Mouse (Mus musculus) splenic B cell, adult 2 months (primary cell): ENCODE data around the gene Hephl1.

Experiments used
- DNase-seq: peaks from one replicate; pipeline ENCODE4 v3.0.0-alpha.2; 2011; ENCODE audit warnings: low read depth, low spot score
- H3K27me3 ChIP-seq: 2 replicates; pipeline ENCODE4 v1.6.1; 2012; ENCODE audit warnings: mild to moderate bottlenecking, low read length, moderate library complexity, mixed read lengths; ENCODE audit not compliant: control insufficient read depth, poor library complexity, insufficient read depth, severe bottlenecking
- H3K36me3 ChIP-seq: 2 replicates; pipeline ENCODE4 v1.6.1; 2012; ENCODE audit warnings: mild to moderate bottlenecking, low read length, moderate library complexity, mixed read lengths; ENCODE audit not compliant: control insufficient read depth, poor library complexity, insufficient read depth, severe bottlenecking

The Hephl1 gene

GRCm38 (mm10) chr9:15036807-15037206 is 75.1 kb downstream of the Hephl1 start:
- no peaks in the 10 kb centered on the region for H3K27me3 ChIP-seq
- H3K36me3 ChIP-seq, result no peaks in the 10 kb centered on the region; the same call in 1 of the 2 replicates
- DNase-seq, result no peak

GRCm38 (mm10) chr9:15036405-15036804 is 75.5 kb downstream of the Hephl1 start:
- DNase-seq, result no peak
- Histone ChIP-seq H3K27me3 (no peaks in the 10 kb centered on the region), H3K36me3 (no peaks in the 10 kb centered on the region; the same call in 1 of the 2 replicates)

DNA sequence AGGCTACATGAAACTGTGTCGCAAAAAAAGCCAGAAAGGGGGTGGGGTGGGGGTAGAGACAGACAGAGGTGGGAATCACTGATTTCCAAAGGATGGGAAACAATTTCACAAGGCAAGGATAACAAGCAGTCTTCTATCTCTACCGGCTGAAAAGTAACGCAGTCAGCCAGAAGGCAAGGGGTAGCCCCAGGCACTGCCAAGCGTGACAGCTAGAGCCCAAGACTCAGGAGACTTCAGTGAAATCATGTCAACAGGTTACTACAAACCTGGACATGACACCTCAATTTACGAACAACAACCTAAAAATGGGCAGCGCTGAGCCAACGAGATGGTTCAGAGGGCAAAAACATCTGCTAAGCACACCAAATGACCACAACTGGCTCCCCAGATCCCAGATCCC is 75.9 kb downstream of the Hephl1 start:
- H3K27me3 ChIP-seq, result no peaks in the 10 kb centered on the region
- no peak for DNase-seq

DNA sequence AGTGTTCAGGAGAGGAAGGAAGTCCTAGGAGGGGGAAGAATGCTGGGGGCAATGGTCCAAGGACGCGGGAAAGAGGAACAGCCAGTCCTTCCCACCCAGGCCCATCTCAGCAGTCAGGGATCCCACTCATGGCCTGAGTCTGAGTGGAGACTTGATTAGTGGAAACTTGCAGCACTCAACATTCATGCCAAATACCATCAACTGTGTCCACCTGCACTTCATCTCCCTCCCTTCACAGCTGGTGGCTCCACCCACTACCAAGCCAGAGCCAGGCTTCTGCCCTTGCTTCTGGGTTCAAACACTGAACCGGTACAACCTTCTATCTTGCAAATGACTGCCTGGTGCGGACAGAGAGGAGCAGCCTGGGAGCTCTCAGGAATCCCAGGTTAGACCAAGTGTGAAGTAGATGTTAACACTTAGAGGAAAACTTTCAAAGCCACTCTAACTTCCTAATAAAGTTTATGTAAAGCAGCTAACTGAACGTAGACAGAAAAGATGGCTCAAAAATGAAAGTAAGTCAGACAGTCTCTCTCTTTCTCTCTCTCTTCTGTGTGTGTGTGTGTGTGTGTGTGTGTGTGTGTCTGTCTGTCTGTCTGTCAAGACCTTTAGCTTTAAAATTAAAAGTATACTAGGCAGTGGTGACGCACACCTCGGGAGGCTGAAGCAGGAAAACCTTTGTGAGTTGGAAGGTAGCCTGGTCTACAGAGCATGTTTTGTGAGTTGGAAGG is 77.2 kb downstream of the Hephl1 start:
- DNase-seq, result peak; percentile 32
- Histone ChIP-seq H3K36me3 (no peaks in the 10 kb centered on the region; the same call in 1 of the 2 replicates), H3K27me3 (no peaks in the 10 kb centered on the region)

More for the DNA sequence above, 75.9 kb downstream of the Hephl1 start:
- no peaks in the 10 kb centered on the region; the same call in 1 of the 2 replicates for H3K36me3 ChIP-seq

GRCm38 (mm10) chr9:15033568-15034160 is 78.2 kb downstream of the Hephl1 start:
- peak; percentile 69 for DNase-seq
- H3K36me3 ChIP-seq, result no peaks in the 10 kb centered on the region; the same call in 1 of the 2 replicates

DNA sequence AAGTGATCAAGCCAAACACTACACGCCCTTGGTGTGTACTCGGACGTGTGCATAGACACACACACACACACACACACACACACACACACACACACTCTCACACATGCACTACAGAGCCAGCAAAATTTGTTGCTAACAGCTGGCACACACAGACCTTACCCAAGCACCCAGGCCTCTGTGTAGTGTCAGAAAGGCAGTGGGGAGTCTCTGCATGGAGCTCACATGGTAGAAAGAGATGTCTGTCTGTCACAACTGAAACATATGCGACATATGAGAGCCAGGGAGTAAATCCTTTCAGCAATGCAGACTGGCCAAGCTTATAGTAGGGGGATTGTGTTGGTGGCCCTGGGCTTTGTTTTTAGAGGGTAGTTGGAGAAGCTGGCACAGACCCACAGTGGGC is 79.1 kb downstream of the Hephl1 start:
- no peak for DNase-seq
- Histone ChIP-seq H3K36me3 (no peaks in the 10 kb centered on the region; the same call in 1 of the 2 replicates), H3K27me3 (no peaks in the 10 kb centered on the region)

More at GRCm38 (mm10) chr9:15033568-15034160, 78.2 kb downstream of the Hephl1 start:
- H3K27me3 ChIP-seq, result no peaks in the 10 kb centered on the region

DNA sequence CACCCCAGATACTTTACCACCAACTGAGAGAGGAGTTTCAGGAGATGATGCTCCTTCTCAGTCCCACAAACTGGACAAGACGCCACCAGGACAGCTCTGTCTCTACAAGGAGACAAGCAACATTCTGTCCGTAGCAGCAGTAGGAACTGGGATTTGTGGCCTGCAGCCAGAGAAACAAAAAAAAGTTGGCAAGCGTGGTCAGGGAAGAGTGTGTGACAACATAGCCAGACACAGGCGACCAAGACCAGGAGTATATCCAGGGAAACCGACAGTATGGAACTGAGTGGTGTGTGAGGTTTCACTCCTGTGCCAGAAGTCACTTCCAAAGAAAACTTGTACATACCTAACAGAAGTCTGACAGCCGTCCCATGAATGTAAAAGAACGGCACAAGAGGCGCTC is 81.1 kb downstream of the Hephl1 start:
- Histone ChIP-seq H3K27me3 (no peaks in the 10 kb centered on the region), H3K36me3 (no peaks in the 10 kb centered on the region; the same call in 1 of the 2 replicates)
- DNase-seq, result no peak

DNA sequence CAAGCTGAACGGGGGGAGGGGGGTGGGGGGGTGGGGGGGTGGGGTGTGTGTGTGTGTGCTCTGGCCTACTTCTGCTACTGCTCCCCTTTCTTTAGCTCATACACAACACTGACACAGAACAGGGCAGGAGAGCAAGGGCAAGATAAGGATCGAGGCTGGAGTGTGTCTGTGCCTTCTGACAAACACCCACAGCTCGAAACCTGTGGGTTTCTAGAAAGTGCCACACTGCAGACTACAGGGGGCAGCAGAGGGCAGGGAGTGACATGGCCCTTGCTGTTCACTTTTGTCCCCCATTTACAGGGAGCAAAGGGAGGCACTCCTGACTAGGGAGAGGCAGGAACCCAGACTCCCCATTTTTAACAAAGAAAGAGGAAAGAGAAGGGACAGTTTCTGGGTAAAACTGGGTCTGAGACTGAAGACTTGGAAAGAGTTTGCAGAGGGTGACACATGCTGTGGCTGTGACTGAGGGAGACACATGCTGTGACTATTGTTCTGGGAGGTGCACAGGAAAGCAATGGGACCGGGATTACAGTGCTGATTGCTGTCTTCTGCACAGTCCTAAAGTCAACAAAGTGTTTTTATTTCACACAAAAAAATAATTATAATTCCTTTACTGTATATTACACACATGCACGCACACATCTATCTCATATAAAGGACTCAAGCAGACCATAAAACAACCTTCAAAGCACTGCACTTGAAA is 82.7 kb downstream of the Hephl1 start:
- no peaks in the 10 kb centered on the region; the same call in 1 of the 2 replicates for H3K36me3 ChIP-seq
- no peaks in the 10 kb centered on the region for H3K27me3 ChIP-seq
- DNase-seq, result peak; percentile 71

DNA sequence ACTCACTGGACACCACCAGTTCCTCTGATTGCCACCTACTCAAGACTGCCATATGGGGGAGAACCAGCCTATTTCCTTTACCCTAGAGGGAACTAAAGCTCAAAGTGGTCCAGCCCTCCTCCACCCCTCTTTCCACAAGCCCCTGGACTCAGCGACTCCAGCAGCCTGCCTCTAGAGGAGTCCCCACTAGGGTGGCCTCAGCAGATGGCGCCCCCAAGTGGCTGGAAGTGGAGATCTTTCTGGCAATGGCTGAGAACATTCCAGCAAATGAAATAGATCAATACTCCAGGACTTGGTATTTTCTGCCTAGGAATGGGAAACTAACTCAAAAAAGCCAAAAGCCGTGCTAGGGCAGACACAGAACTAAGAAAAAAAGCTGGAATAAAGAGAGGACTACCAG is 84.2 kb downstream of the Hephl1 start:
- no peaks in the 10 kb centered on the region for H3K36me3 ChIP-seq
- H3K27me3 ChIP-seq, result no peaks in the 10 kb centered on the region
- DNase-seq, result peak; percentile 43

- no peak for DNase-seq
- H3K27me3 ChIP-seq, result no peaks in the 10 kb centered on the region
Observed at GRCm38 (mm10) chr9:15023049-15023448, 88.9 kb downstream of the Hephl1 start.

GRCm38 (mm10) chr9:15021156-15021555 is 90.8 kb downstream of the Hephl1 start:
- no peaks in the 10 kb centered on the region for H3K27me3 ChIP-seq
- H3K36me3 ChIP-seq, result peaks cover 2% of the 10 kb centered on the region; the same call in 1 of the 2 replicates
- no peak for DNase-seq

More at GRCm38 (mm10) chr9:15023049-15023448, 88.9 kb downstream of the Hephl1 start:
- H3K36me3 ChIP-seq, result peaks cover 2% of the 10 kb centered on the region; the same call in 1 of the 2 replicates

DNA sequence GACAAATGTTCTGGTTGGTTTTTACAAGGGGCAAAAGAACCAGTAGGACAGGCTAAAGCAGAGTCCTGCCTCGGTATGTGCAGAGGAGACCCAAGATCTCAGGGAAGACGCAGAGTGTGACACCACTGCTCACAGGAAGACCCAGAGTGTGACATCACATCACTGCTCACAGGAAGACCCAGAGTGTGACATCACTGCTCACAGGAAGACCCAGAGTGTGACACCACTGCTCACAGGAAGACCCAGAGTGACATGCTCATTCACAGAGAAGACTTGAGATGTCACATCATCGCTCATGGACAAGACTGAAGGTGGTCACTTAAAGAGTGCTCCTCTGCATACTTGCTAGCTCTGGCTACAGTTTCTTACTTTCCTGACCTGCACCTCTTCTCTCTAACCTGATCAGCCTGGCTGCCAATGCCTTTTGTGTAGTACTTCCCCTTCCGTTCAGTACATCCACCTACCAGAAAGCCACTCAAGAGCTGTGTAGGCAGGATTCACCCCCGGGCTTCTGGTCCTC is 91.3 kb downstream of the Hephl1 start:
- DNase-seq, result no peak
- H3K27me3 ChIP-seq, result no peaks in the 10 kb centered on the region

DNA sequence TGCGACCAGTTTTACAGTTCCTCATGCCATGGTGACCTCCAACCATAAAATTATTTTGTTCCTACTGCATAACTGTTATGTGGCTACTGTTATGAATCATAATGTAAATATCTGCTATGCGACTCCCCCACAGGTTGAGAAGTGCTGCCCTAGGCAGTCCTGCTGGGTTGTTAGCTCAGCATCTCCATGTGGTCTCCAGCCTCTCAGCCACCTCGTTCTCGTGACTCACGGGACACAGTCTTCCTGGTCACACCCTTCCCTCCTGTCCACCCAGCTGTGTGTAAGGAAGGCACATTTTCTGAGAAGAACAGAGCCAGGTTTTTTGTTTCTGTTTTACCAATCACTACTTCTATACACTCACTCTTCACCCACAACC is 93.2 kb downstream of the Hephl1 start:
- Histone ChIP-seq H3K27me3 (no peaks in the 10 kb centered on the region), H3K36me3 (peaks cover 2% of the 10 kb centered on the region; the same call in 1 of the 2 replicates)
- DNase-seq, result no peak

More for the DNA sequence above, 91.3 kb downstream of the Hephl1 start:
- H3K36me3 ChIP-seq, result peaks cover 2% of the 10 kb centered on the region; the same call in 1 of the 2 replicates

DNA sequence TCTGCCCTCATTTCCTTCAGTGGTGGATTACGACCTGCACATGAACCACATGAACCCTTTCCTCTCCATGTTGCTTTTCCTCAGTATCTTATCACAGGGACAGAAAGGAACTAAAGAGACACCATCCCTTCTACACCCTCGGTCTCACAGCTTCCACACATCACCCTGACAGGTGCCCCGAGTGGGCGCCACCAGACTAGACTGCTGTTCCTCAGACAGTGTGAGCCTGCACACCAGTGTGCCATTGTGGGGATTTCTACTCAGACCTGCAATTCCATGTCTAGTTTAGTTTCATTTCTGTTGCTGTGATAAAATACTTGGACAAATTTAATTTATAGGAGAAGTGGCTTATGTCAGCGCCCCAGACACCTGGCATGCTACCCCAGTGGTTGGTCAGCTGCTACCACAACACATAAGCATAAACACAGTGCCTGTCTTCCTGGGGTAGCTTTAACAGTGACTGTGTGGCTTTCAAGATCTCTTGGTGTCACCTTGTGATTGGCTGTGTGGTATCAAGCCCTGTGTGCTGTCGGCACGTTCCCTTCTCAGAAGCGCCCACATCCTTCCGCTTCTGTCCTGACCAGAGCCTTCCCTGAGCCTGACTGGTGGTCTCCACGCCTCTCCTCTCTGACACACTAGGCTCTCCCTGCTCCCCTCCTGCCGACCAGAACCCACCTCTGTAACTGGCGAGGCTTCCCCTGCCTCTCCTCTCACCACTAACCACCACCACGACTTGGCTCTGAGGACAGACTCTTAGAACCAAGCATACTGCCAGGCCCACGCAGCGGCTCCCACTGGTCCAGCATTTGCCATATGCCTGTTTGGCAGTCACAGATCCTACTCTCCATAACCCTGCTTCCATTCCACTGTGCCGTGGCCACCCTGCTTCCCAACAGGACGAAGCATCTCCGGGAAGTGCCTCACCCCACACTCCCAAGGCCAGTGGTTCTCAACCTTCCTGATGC is 93.8 kb downstream of the Hephl1 start:
- peak; percentile 62 for DNase-seq
- Histone ChIP-seq H3K36me3 (peaks cover 2% of the 10 kb centered on the region; the same call in 1 of the 2 replicates), H3K27me3 (no peaks in the 10 kb centered on the region)
